Mouse (Mus musculus): ENCODE measurements at regions not wholly inside any gene's neighbourhood (a gene's known extent, or its start where the extent isn't known, plus 50 kb on each side); places are given as distances from the start of the nearest gene placed in this dataset.
A peak's percentile ranks its signal among the peaks of the same experiment; 100 is the strongest.

GRCm38 (mm10) chr2:9683673-9684210, 197.3 kb upstream of the 4930412O13Rik start:
- Histone ChIP-seq H3K36me3 (ENCODE audit: control insufficient read depth, insufficient read depth, low read length) (no peaks in the 10 kb centered on the region), H3K27me3 (ENCODE audit: control insufficient read depth, insufficient read depth, low read length) (no peaks in the 10 kb centered on the region), H3K4me3 (ENCODE audit: control insufficient read depth, insufficient read depth, low read length) (no peak overlapping the region), H3K27ac (ENCODE audit: control insufficient read depth, insufficient read depth, low read length) (no peak overlapping the region), H3K4me1 (replicated peaks; ENCODE audit: control insufficient read depth, insufficient read depth, low read length) (peaks cover 22% of the 10 kb centered on the region)
- WGBS: 25% methylated on average over 2 of the region's 2 CpGs
- TF ChIP-seq CTCF (IDR thresholded peaks at IDR 0.05; ENCODE audit: borderline replicate concordance, control insufficient read depth, extremely low read depth, insufficient read depth, low read length, poor library complexity): no peak
- TF ChIP-seq POLR2A (IDR thresholded peaks at IDR 0.05; ENCODE audit: control insufficient read depth, extremely low read depth, insufficient read depth, low read length, poor library complexity): no peak
- no peak for DNase-seq

- Histone ChIP-seq H3K27ac (ENCODE audit: control insufficient read depth, insufficient read depth, low read length) (no peak overlapping the region), H3K4me1 (replicated peaks; ENCODE audit: control insufficient read depth, insufficient read depth, low read length) (peaks cover 34% of the 10 kb centered on the region), H3K27me3 (ENCODE audit: control insufficient read depth, insufficient read depth, low read length) (no peaks in the 10 kb centered on the region), H3K4me3 (ENCODE audit: control insufficient read depth, insufficient read depth, low read length) (no peak overlapping the region), H3K36me3 (ENCODE audit: control insufficient read depth, insufficient read depth, low read length) (no peaks in the 10 kb centered on the region)
- DNase-seq: no peak
- TF ChIP-seq CTCF (IDR thresholded peaks at IDR 0.05; ENCODE audit: borderline replicate concordance, control insufficient read depth, extremely low read depth, insufficient read depth, low read length, poor library complexity) (no peak), POLR2A (IDR thresholded peaks at IDR 0.05; ENCODE audit: control insufficient read depth, extremely low read depth, insufficient read depth, low read length, poor library complexity) (no peak)
- WGBS: 47% methylated on average over 7 of the region's 7 CpGs
Measured at GRCm38 (mm10) chr2:9688176-9688575, 192.9 kb upstream of the 4930412O13Rik start.

GRCm38 (mm10) chr2:9689518-9689917, 191.5 kb upstream of the 4930412O13Rik start:
- Histone ChIP-seq H3K4me3 (ENCODE audit: control insufficient read depth, insufficient read depth, low read length) (no peak overlapping the region), H3K27ac (ENCODE audit: control insufficient read depth, insufficient read depth, low read length) (no peak overlapping the region), H3K27me3 (ENCODE audit: control insufficient read depth, insufficient read depth, low read length) (no peaks in the 10 kb centered on the region), H3K4me1 (replicated peaks; ENCODE audit: control insufficient read depth, insufficient read depth, low read length) (peaks cover 29% of the 10 kb centered on the region), H3K36me3 (ENCODE audit: control insufficient read depth, insufficient read depth, low read length) (no peaks in the 10 kb centered on the region)
- 22% methylated on average over 5 of the region's 5 CpGs for WGBS
- peak; percentile 50 for DNase-seq
- TF ChIP-seq CTCF (IDR thresholded peaks at IDR 0.05; ENCODE audit: borderline replicate concordance, control insufficient read depth, extremely low read depth, insufficient read depth, low read length, poor library complexity) (no peak), POLR2A (IDR thresholded peaks at IDR 0.05; ENCODE audit: control insufficient read depth, extremely low read depth, insufficient read depth, low read length, poor library complexity) (no peak)

- peaks cover 30% of the 10 kb centered on the region for H3K4me1 ChIP-seq (replicated peaks; ENCODE audit: control insufficient read depth, insufficient read depth, low read length)
- DNase-seq: peak; percentile 17
- H3K36me3 ChIP-seq (ENCODE audit: control insufficient read depth, insufficient read depth, low read length): no peaks in the 10 kb centered on the region
- no peak overlapping the region for H3K4me3 ChIP-seq (ENCODE audit: control insufficient read depth, insufficient read depth, low read length)
- no peak for TF ChIP-seq POLR2A (IDR thresholded peaks at IDR 0.05; ENCODE audit: control insufficient read depth, extremely low read depth, insufficient read depth, low read length, poor library complexity)
- no peak for TF ChIP-seq CTCF (IDR thresholded peaks at IDR 0.05; ENCODE audit: borderline replicate concordance, control insufficient read depth, extremely low read depth, insufficient read depth, low read length, poor library complexity)
- H3K27me3 ChIP-seq (ENCODE audit: control insufficient read depth, insufficient read depth, low read length): no peaks in the 10 kb centered on the region
- no peak overlapping the region; the same call in 1 of the 2 replicates for H3K27ac ChIP-seq (ENCODE audit: control insufficient read depth, insufficient read depth, low read length)
- WGBS: 50% methylated on average over 5 of the region's 5 CpGs
Measured at GRCm38 (mm10) chr2:9691506-9691905, 189.5 kb upstream of the 4930412O13Rik start.

- WGBS: 81% methylated on average over 8 of the region's 8 CpGs
- no peak overlapping the region; the same call in 1 of the 2 replicates for H3K27ac ChIP-seq (ENCODE audit: control insufficient read depth, insufficient read depth, low read length)
- TF ChIP-seq CTCF (IDR thresholded peaks at IDR 0.05; ENCODE audit: borderline replicate concordance, control insufficient read depth, extremely low read depth, insufficient read depth, low read length, poor library complexity): no peak
- TF ChIP-seq POLR2A (IDR thresholded peaks at IDR 0.05; ENCODE audit: control insufficient read depth, extremely low read depth, insufficient read depth, low read length, poor library complexity): no peak
Measured at GRCm38 (mm10) chr2:9691906-9692305, 189.1 kb upstream of the 4930412O13Rik start.

GRCm38 (mm10) chr2:9693351-9693750, 187.7 kb upstream of the 4930412O13Rik start:
- H3K4me1 ChIP-seq (replicated peaks; ENCODE audit: control insufficient read depth, insufficient read depth, low read length): peaks cover 28% of the 10 kb centered on the region
- no peak overlapping the region for H3K4me3 ChIP-seq (ENCODE audit: control insufficient read depth, insufficient read depth, low read length)
- no peaks in the 10 kb centered on the region for H3K36me3 ChIP-seq (ENCODE audit: control insufficient read depth, insufficient read depth, low read length)
- H3K27ac ChIP-seq (ENCODE audit: control insufficient read depth, insufficient read depth, low read length): no peak overlapping the region
- no peak for TF ChIP-seq POLR2A (IDR thresholded peaks at IDR 0.05; ENCODE audit: control insufficient read depth, extremely low read depth, insufficient read depth, low read length, poor library complexity)
- 95% methylated on average over 9 of the region's 9 CpGs for WGBS
- no peaks in the 10 kb centered on the region for H3K27me3 ChIP-seq (ENCODE audit: control insufficient read depth, insufficient read depth, low read length)
- no peak for DNase-seq

More at GRCm38 (mm10) chr2:9691906-9692305, 189.1 kb upstream of the 4930412O13Rik start:
- peaks cover 30% of the 10 kb centered on the region for H3K4me1 ChIP-seq (replicated peaks; ENCODE audit: control insufficient read depth, insufficient read depth, low read length)
- no peaks in the 10 kb centered on the region for H3K36me3 ChIP-seq (ENCODE audit: control insufficient read depth, insufficient read depth, low read length)
- no peaks in the 10 kb centered on the region for H3K27me3 ChIP-seq (ENCODE audit: control insufficient read depth, insufficient read depth, low read length)
- no peak overlapping the region for H3K4me3 ChIP-seq (ENCODE audit: control insufficient read depth, insufficient read depth, low read length)
- DNase-seq: no peak

GRCm38 (mm10) chr2:9694178-9694577, 186.9 kb upstream of the 4930412O13Rik start:
- H3K27me3 ChIP-seq (ENCODE audit: control insufficient read depth, insufficient read depth, low read length): no peaks in the 10 kb centered on the region
- H3K4me1 ChIP-seq (replicated peaks; ENCODE audit: control insufficient read depth, insufficient read depth, low read length): peaks cover 28% of the 10 kb centered on the region
- no peak overlapping the region for H3K4me3 ChIP-seq (ENCODE audit: control insufficient read depth, insufficient read depth, low read length)
- TF ChIP-seq POLR2A (IDR thresholded peaks at IDR 0.05; ENCODE audit: control insufficient read depth, extremely low read depth, insufficient read depth, low read length, poor library complexity) (no peak), CTCF (IDR thresholded peaks at IDR 0.05; ENCODE audit: borderline replicate concordance, control insufficient read depth, extremely low read depth, insufficient read depth, low read length, poor library complexity) (no peak)
- no peak overlapping the region for H3K27ac ChIP-seq (ENCODE audit: control insufficient read depth, insufficient read depth, low read length)
- WGBS: 98% methylated on average over 8 of the region's 8 CpGs
- DNase-seq: no peak
- H3K36me3 ChIP-seq (ENCODE audit: control insufficient read depth, insufficient read depth, low read length): no peaks in the 10 kb centered on the region
